Mouse (Mus musculus) kidney, embryonic 15.5 days (tissue): ENCODE data around the gene Fxr1. TPM values are rescaled to one million over a fixed set of nuclear protein-coding genes. Genes with fewer than 3 reads are reported as not detected.
"Not testable (repeated sequence)": the region's sequence is repeated elsewhere in the genome, so short reads cannot be mapped to it uniquely, and the experiment has no call there.

Source experiments
- ATAC-seq: fragments of 200-750 bp; cut with Nextera tagmentation; replicated peaks from 2 replicates; pipeline ENCODE4 v1.8.0; 2017; ENCODE audit warnings: moderate TSS enrichment; ENCODE audit not compliant: low FRiP score
- H3K27ac ChIP-seq: fragments of 300-500 bp; sonication (generic); 2 replicates; pipeline ENCODE4 v1.5.1; 2015; ENCODE audit warnings: mild to moderate bottlenecking, inconsistent platforms
- H3K27me3 ChIP-seq: fragments of 300-500 bp; sonication (generic); 2 replicates; pipeline ENCODE4 v1.6.1; 2015; ENCODE audit warnings: inconsistent platforms
- H3K36me3 ChIP-seq: fragments of 300-500 bp; sonication (generic); 2 replicates; pipeline ENCODE4 v1.6.1; 2015; ENCODE audit warnings: inconsistent platforms
- H3K4me1 ChIP-seq: fragments of 300-500 bp; sonication (generic); 2 replicates; pipeline ENCODE4 v1.6.1; 2015; ENCODE audit warnings: inconsistent platforms
- H3K4me2 ChIP-seq: fragments of 300-500 bp; sonication (generic); 2 replicates; pipeline ENCODE4 v1.6.1; 2015; ENCODE audit warnings: moderate library complexity, mild to moderate bottlenecking, inconsistent platforms
- H3K4me3 ChIP-seq: fragments of 300-500 bp; sonication (generic); replicated peaks from 2 replicates; pipeline ENCODE4 v1.5.1; 2015; ENCODE audit warnings: mild to moderate bottlenecking, inconsistent platforms
- H3K9ac ChIP-seq: fragments of 300-500 bp; sonication (generic); 2 replicates; pipeline ENCODE4 v1.6.1; 2015; ENCODE audit warnings: mild to moderate bottlenecking, inconsistent platforms
- H3K9me3 ChIP-seq: fragments of 300-500 bp; sonication (generic); replicated peaks from 2 replicates; pipeline ENCODE4 v1.6.1; 2016; ENCODE audit warnings: inconsistent platforms
- WGBS: fragments of 180-500 bp; shearing (Covaris S2); methylation state at CpG from one replicate; pipeline ENCODE4 v1.1.7; 2015; ENCODE audit warnings: mixed read lengths; 5-methylcytosine and 5-hydroxymethylcytosine counted together
- polyA plus RNA-seq: library from polyadenylated mRNA; unstranded; fragments of >200 nt; fragmentation: Nextera tagmentation; extraction: Ambion mirVana; gene quantifications from 2 replicates; pipeline ENCODE4 v1.2.1, GENCODE M21; 2015

Gene Fxr1
- polyA plus RNA-seq: 56.4 and 63.7 TPM in 2 replicates

DNA sequence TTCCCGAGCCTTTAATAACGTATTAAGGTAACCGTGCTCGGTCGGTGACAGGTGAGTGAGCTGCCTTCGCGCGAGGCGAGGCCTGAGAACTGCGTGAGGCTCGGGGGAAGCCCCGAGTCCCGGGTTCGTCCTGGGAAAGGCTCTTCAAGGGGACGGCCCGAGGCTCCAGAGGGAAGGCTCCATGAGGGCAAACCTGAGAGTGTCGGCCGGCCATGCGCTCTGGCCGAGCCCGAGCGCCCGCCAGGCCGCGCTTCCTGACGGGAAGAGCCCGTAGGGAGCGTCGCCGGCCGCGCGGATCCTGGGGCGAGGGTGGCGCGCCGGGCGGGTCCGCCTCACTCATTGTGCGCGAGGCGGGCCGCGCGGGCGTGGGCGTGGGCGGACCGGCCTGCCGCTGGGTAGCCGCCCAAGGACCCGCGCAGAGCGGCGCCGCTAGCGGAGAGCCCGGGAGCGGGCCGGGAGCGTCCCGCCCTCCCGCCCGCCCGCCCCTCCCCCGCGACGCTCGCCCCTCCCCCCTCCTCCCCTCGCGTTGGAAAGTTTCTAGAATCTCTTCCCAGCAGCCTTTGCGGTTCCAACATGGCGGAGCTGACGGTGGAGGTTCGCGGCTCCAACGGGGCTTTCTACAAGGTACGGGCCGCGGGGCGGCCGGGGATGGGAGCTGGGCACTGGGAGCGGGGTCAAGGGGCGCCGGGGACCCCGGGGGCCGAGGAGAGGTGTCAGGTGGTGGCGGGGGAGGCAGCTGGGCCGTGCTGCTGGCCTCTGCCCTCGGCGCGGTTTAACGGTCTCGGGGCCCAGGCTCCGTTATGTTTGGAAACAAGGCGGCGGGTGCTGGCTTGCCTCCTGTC lies at the start of gene Fxr1:
Gene Fxr1 (plus strand): TSS at position 404 of the 842 bp plus-strand sequence.
- Histone ChIP-seq H3K9ac (peak within 1 kb of the TSS; percentile 96), H3K36me3 (no peaks in the 10 kb centered on the region), H3K27ac (peak within 1 kb of the TSS; percentile 94), H3K4me1 (peaks cover 12% of the 10 kb centered on the region), H3K4me2 (peak within 1 kb of the TSS; percentile 78), H3K4me3 (peak within 1 kb of the TSS; percentile 89), H3K9me3 (no peaks in the 10 kb centered on the region), H3K27me3 (no peaks in the 10 kb centered on the region)
- ATAC-seq: peak; percentile 99
- WGBS: under 1% methylated on average over 66 of the region's 97 CpGs

- Histone ChIP-seq H3K36me3 (no peaks in the 10 kb centered on the region), H3K9ac (no peak overlapping the region), H3K27me3 (no peaks in the 10 kb centered on the region), H3K9me3 (no peaks in the 10 kb centered on the region), H3K4me2 (no peak overlapping the region), H3K4me3 (no peak overlapping the region), H3K4me1 (no peaks in the 10 kb centered on the region), H3K27ac (no peak overlapping the region)
- WGBS: 68% methylated on average over 6 of the region's 6 CpGs
- no peak for ATAC-seq
Measured at GRCm38 (mm10) chr3:33979395-33979794, 40.3 kb upstream of the Fxr1 start.

DNA sequence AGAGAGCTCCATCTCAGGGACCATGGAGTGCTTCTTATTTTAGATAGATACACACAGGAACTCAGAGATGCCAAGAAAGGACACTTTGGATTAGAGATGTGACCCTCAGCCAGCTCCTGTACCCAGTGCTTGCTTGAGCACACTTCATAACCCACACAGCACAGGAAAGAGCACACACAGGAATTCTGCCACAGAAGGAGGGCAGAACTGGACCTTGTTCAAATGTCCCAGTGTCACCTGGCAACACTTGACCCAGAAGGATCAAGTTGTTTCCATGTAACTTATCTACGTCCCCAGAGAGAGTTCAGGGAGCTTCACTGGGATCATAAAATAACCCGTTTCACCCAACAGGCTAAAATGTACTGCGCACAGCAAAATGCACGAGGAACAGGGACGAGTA lies 37.0 kb upstream of the Fxr1 start:
- no peaks in the 10 kb centered on the region for H3K4me1 ChIP-seq

DNA sequence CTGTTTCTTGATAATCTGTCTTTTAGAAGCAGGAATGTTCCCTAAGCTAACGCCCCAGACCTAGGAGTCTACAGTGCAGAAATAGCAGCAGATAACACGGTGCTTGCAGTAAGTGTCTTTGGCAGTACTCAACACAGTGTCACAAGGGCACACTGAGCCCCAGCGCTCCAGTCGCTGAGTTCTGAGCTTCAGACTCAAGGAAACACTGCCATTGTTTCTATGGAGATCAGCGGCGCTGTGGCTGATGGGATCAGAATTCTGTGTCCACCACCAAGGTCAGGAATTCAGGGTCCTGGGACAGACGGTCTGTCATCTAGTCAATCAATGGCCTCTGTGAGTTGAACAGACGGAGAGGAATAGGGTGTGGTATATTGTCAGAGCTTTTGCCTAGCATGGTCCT lies 30.4 kb upstream of the Fxr1 start:
- Histone ChIP-seq H3K27me3 (no peaks in the 10 kb centered on the region), H3K27ac (no peak overlapping the region), H3K9me3 (no peaks in the 10 kb centered on the region), H3K4me2 (no peak overlapping the region), H3K9ac (no peak overlapping the region), H3K36me3 (no peaks in the 10 kb centered on the region), H3K4me3 (no peak overlapping the region), H3K4me1 (no peaks in the 10 kb centered on the region)
- no peak for ATAC-seq
- 83% methylated on average over 8 of the region's 8 CpGs for whole genome bisulfite sequencing

More for the DNA sequence above, 37.0 kb upstream of the Fxr1 start:
- Histone ChIP-seq H3K27ac (no peak overlapping the region), H3K9me3 (no peaks in the 10 kb centered on the region), H3K36me3 (no peaks in the 10 kb centered on the region), H3K4me3 (no peak overlapping the region), H3K27me3 (no peaks in the 10 kb centered on the region), H3K9ac (no peak overlapping the region), H3K4me2 (no peak overlapping the region)
- WGBS: 77% methylated on average over 5 of the region's 5 CpGs
- no peak for ATAC-seq

DNA sequence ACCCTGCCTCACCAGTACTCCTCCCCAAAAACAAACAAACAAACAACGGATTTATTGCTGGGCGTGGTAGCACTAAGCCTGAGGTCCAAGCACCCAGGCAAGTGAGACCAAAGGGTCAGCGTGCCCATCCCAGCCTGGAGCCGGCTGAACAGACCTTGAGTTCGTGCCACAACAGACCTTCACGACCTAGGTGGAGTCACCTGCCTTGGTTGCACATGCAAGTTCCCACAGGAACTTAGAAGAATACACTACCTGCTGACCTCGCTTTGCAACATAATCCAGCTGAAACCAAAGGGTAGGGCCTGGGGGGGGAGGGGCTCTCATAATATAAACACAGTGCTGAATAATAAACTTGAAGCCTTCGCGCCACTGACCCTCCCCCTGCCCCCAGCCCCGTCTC lies 29.3 kb upstream of the Fxr1 start:
- Histone ChIP-seq H3K4me3 (no peak overlapping the region), H3K4me1 (no peaks in the 10 kb centered on the region), H3K9ac (no peak overlapping the region), H3K27ac (no peak overlapping the region), H3K9me3 (no peaks in the 10 kb centered on the region), H3K4me2 (no peak overlapping the region), H3K27me3 (no peaks in the 10 kb centered on the region), H3K36me3 (no peaks in the 10 kb centered on the region)
- no peak for ATAC-seq
- 70% methylated on average over 10 of the region's 10 CpGs for WGBS

DNA sequence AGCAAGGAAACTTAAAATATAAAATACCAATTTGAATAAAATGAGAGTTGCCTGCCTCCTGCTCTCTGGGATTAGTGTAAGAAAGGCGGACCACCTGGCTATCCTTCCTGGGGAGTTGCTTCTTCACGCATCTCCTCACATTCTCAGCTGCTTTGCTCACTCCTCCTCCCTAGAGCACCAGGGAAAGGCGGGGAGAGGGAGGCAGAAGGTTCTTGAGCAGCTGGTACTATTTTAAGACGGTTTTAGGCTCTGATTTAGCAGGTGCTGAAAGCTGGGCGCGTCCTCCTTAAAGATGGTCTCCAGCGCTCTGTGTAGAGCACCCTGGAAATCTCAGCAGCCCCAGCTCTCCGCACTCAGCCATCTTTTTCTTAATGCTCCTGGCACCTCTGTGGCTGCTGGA lies 28.8 kb upstream of the Fxr1 start:
- Histone ChIP-seq H3K4me1 (no peaks in the 10 kb centered on the region), H3K36me3 (no peaks in the 10 kb centered on the region), H3K4me2 (no peak overlapping the region), H3K27me3 (no peaks in the 10 kb centered on the region), H3K4me3 (no peak overlapping the region), H3K27ac (no peak overlapping the region), H3K9ac (no peak overlapping the region), H3K9me3 (no peaks in the 10 kb centered on the region)
- WGBS: 78% methylated on average over 8 of the region's 8 CpGs
- no peak for ATAC-seq

GRCm38 (mm10) chr3:33993421-33994126 lies 26.2 kb upstream of the Fxr1 start:
- Histone ChIP-seq H3K4me1 (no peaks in the 10 kb centered on the region), H3K4me2 (no peak overlapping the region)
- ATAC-seq: no peak

GRCm38 (mm10) chr3:33994127-33994488 lies 25.6 kb upstream of the Fxr1 start:
- WGBS: 61% methylated on average over 3 of the region's 3 CpGs
- no peak for ATAC-seq

More at GRCm38 (mm10) chr3:33993421-33994126, 26.2 kb upstream of the Fxr1 start:
- Histone ChIP-seq H3K4me3 (no peak overlapping the region), H3K9me3 (no peaks in the 10 kb centered on the region), H3K27ac (no peak overlapping the region), H3K27me3 (no peaks in the 10 kb centered on the region), H3K36me3 (no peaks in the 10 kb centered on the region), H3K9ac (no peak overlapping the region)
- WGBS: 77% methylated on average over 14 of the region's 14 CpGs

GRCm38 (mm10) chr3:34001691-34002090 lies 18.1 kb upstream of the Fxr1 start:
- H3K9me3 ChIP-seq, H3K4me2 ChIP-seq, H3K4me1 ChIP-seq, ATAC-seq, H3K27me3 ChIP-seq, H3K36me3 ChIP-seq, H3K4me3 ChIP-seq, H3K9ac ChIP-seq, H3K27ac ChIP-seq: not testable (repeated sequence)

More at GRCm38 (mm10) chr3:33994127-33994488, 25.6 kb upstream of the Fxr1 start:
- no peaks in the 10 kb centered on the region for H3K9me3 ChIP-seq
- H3K9ac ChIP-seq: no peak overlapping the region
- no peak overlapping the region for H3K4me2 ChIP-seq
- H3K36me3 ChIP-seq: no peaks in the 10 kb centered on the region
- H3K4me3 ChIP-seq: no peak overlapping the region
- H3K27me3 ChIP-seq: no peaks in the 10 kb centered on the region
- H3K27ac ChIP-seq: no peak overlapping the region
- no peaks in the 10 kb centered on the region for H3K4me1 ChIP-seq

DNA sequence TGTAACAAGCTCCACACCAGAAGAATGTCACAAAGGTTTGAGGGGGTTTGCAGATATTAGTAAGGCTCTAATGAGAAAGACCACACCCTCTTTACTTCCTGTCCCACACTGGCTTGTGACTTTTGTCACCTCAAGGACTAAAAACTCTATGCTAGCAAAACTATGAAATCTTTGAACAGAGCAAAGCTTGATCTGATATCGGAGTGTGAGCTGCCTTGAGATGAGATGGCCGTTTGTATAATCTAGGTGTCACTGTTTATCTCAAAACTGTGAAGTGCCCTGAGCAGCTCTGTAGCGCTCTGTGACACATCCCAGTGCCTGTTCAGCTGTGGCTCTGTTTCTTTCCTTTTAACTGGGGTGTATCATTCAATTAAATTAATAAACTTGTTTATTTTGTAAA lies 15.9 kb upstream of the Fxr1 start:
- 79% methylated on average over 3 of the region's 3 CpGs for WGBS
- no peaks in the 10 kb centered on the region for H3K27me3 ChIP-seq
- no peak overlapping the region for H3K27ac ChIP-seq
- no peak for ATAC-seq
- no peaks in the 10 kb centered on the region for H3K36me3 ChIP-seq
- H3K9me3 ChIP-seq: no peaks in the 10 kb centered on the region
- H3K4me1 ChIP-seq: no peaks in the 10 kb centered on the region
- no peak overlapping the region for H3K9ac ChIP-seq
- no peak overlapping the region for H3K4me2 ChIP-seq
- H3K4me3 ChIP-seq: no peak overlapping the region

GRCm38 (mm10) chr3:34006301-34006700 lies 13.4 kb upstream of the Fxr1 start:
- Histone ChIP-seq H3K36me3 (no peaks in the 10 kb centered on the region), H3K27ac (no peak overlapping the region), H3K4me3 (no peak overlapping the region), H3K4me2 (no peak overlapping the region), H3K9me3 (no peaks in the 10 kb centered on the region), H3K9ac (no peak overlapping the region), H3K4me1 (no peaks in the 10 kb centered on the region), H3K27me3 (no peaks in the 10 kb centered on the region)
- no peak for ATAC-seq
- WGBS: 65% methylated on average over 2 of the region's 2 CpGs

GRCm38 (mm10) chr3:34006824-34007223 lies 12.9 kb upstream of the Fxr1 start:
- H3K9me3 ChIP-seq: no peaks in the 10 kb centered on the region
- no peaks in the 10 kb centered on the region for H3K4me1 ChIP-seq
- H3K4me3 ChIP-seq: no peak overlapping the region
- no peak overlapping the region for H3K9ac ChIP-seq
- 56% methylated on average over 3 of the region's 3 CpGs for WGBS
- no peaks in the 10 kb centered on the region for H3K36me3 ChIP-seq
- H3K27ac ChIP-seq: no peak overlapping the region
- H3K4me2 ChIP-seq: no peak overlapping the region
- ATAC-seq: no peak
- H3K27me3 ChIP-seq: no peaks in the 10 kb centered on the region
